Mouse (Mus musculus): ENCODE measurements around the gene Morc4. TPM values are rescaled to one million over a fixed set of nuclear protein-coding genes. Genes with fewer than 3 reads are reported as not detected.

The Morc4 gene
- total and polyA plus RNA-seq, 2 experiments from 2014 or later, result 5.6 to 6.1 TPM

- no peaks in the 10 kb centered on the region for H3K4me1 ChIP-seq (ENCODE audit: control insufficient read depth, insufficient read depth)
- 84% methylated on average over 6 of the region's 6 CpGs for WGBS
- no peak overlapping the region for H3K4me2 ChIP-seq (ENCODE audit: low read depth, low read length)
- no peaks in the 10 kb centered on the region for H3K27me3 ChIP-seq (ENCODE audit: control insufficient read depth, insufficient read depth, low read length)
- no peak overlapping the region for H3K27ac ChIP-seq (ENCODE audit: low read depth)
- H3K4me3 ChIP-seq (ENCODE audit: low read depth, low read length), result no peak overlapping the region
- ATAC-seq (ENCODE audit: insufficient read depth, low read depth) (no peak), DNase-seq (ENCODE audit: low spot score) (no peak)
- TF ChIP-seq EP300 (IDR thresholded peaks at IDR 0.05; ENCODE audit: low read depth) (no peak), CTCF (IDR thresholded peaks at IDR 0.05; ENCODE audit: low read depth) (no peak)
- H3K9ac ChIP-seq (replicated peaks; ENCODE audit: low read depth, low read length), result no peak overlapping the region
- no peaks in the 10 kb centered on the region for H3K36me3 ChIP-seq (replicated peaks; ENCODE audit: control insufficient read depth, insufficient read depth, low read length)
- H3K9me3 ChIP-seq (replicated peaks; ENCODE audit: control insufficient read depth, low read length), result no peaks in the 10 kb centered on the region
These were observed 75.4 kb downstream of the Morc4 start for GRCm38 (mm10) chrX:139796037-139796436.

- H3K27ac ChIP-seq (ENCODE audit: low read depth), result no peak overlapping the region
- WGBS, result 71% methylated on average over 7 of the region's 7 CpGs
These were observed 77.2 kb downstream of the Morc4 start for GRCm38 (mm10) chrX:139794072-139794845.

GRCm38 (mm10) chrX:139785764-139786163 lies 85.7 kb downstream of the Morc4 start:
- no peak overlapping the region for H3K4me3 ChIP-seq (ENCODE audit: low read depth, low read length)
- H3K4me2 ChIP-seq (ENCODE audit: low read depth, low read length), result no peak overlapping the region
- no peaks in the 10 kb centered on the region for H3K9me3 ChIP-seq (replicated peaks; ENCODE audit: control insufficient read depth, low read length)
- no peaks in the 10 kb centered on the region for H3K27me3 ChIP-seq (ENCODE audit: control insufficient read depth, insufficient read depth, low read length)
- TF ChIP-seq EP300 (IDR thresholded peaks at IDR 0.05; ENCODE audit: low read depth) (no peak), CTCF (IDR thresholded peaks at IDR 0.05; ENCODE audit: low read depth) (no peak)
- no peak overlapping the region for H3K27ac ChIP-seq (ENCODE audit: low read depth)
- H3K36me3 ChIP-seq (replicated peaks; ENCODE audit: control insufficient read depth, insufficient read depth, low read length), result no peaks in the 10 kb centered on the region
- DNase-seq (ENCODE audit: low spot score) (peak; percentile 20), ATAC-seq (ENCODE audit: insufficient read depth, low read depth) (peak; percentile 17; the same call in 1 of the 2 replicates)
- no peaks in the 10 kb centered on the region for H3K4me1 ChIP-seq (ENCODE audit: control insufficient read depth, insufficient read depth)
- 14% methylated on average over 1 of the region's 1 CpGs for WGBS
- H3K9ac ChIP-seq (replicated peaks; ENCODE audit: low read depth, low read length), result no peak overlapping the region

More at GRCm38 (mm10) chrX:139794072-139794845, 77.2 kb downstream of the Morc4 start:
- no peak for ATAC-seq (ENCODE audit: insufficient read depth, low read depth)
- Histone ChIP-seq H3K4me1 (ENCODE audit: control insufficient read depth, insufficient read depth) (no peaks in the 10 kb centered on the region), H3K9ac (replicated peaks; ENCODE audit: low read depth, low read length) (no peak overlapping the region), H3K36me3 (replicated peaks; ENCODE audit: control insufficient read depth, insufficient read depth, low read length) (no peaks in the 10 kb centered on the region), H3K27me3 (ENCODE audit: control insufficient read depth, insufficient read depth, low read length) (no peaks in the 10 kb centered on the region), H3K4me3 (ENCODE audit: low read depth, low read length) (no peak overlapping the region), H3K4me2 (ENCODE audit: low read depth, low read length) (no peak overlapping the region), H3K9me3 (replicated peaks; ENCODE audit: control insufficient read depth, low read length) (no peaks in the 10 kb centered on the region)
- DNase-seq (ENCODE audit: low spot score), result no peak
- no peak for TF ChIP-seq CTCF (IDR thresholded peaks at IDR 0.05; ENCODE audit: low read depth)
- TF ChIP-seq EP300 (IDR thresholded peaks at IDR 0.05; ENCODE audit: low read depth), result no peak

GRCm38 (mm10) chrX:139783045-139783422 lies 88.4 kb downstream of the Morc4 start:
- WGBS, result 47% methylated on average over 3 of the region's 3 CpGs
- TF ChIP-seq CTCF (IDR thresholded peaks at IDR 0.05; ENCODE audit: low read depth) (no peak), EP300 (IDR thresholded peaks at IDR 0.05; ENCODE audit: low read depth) (no peak)
- Histone ChIP-seq H3K4me3 (ENCODE audit: low read depth, low read length) (no peak overlapping the region), H3K4me2 (ENCODE audit: low read depth, low read length) (no peak overlapping the region), H3K27me3 (ENCODE audit: control insufficient read depth, insufficient read depth, low read length) (no peaks in the 10 kb centered on the region), H3K9ac (replicated peaks; ENCODE audit: low read depth, low read length) (no peak overlapping the region), H3K36me3 (replicated peaks; ENCODE audit: control insufficient read depth, insufficient read depth, low read length) (no peaks in the 10 kb centered on the region), H3K27ac (ENCODE audit: low read depth) (no peak overlapping the region), H3K4me1 (ENCODE audit: control insufficient read depth, insufficient read depth) (no peaks in the 10 kb centered on the region), H3K9me3 (replicated peaks; ENCODE audit: control insufficient read depth, low read length) (no peaks in the 10 kb centered on the region)
- DNase-seq (ENCODE audit: low spot score) (no peak), ATAC-seq (ENCODE audit: insufficient read depth, low read depth) (no peak)

DNA sequence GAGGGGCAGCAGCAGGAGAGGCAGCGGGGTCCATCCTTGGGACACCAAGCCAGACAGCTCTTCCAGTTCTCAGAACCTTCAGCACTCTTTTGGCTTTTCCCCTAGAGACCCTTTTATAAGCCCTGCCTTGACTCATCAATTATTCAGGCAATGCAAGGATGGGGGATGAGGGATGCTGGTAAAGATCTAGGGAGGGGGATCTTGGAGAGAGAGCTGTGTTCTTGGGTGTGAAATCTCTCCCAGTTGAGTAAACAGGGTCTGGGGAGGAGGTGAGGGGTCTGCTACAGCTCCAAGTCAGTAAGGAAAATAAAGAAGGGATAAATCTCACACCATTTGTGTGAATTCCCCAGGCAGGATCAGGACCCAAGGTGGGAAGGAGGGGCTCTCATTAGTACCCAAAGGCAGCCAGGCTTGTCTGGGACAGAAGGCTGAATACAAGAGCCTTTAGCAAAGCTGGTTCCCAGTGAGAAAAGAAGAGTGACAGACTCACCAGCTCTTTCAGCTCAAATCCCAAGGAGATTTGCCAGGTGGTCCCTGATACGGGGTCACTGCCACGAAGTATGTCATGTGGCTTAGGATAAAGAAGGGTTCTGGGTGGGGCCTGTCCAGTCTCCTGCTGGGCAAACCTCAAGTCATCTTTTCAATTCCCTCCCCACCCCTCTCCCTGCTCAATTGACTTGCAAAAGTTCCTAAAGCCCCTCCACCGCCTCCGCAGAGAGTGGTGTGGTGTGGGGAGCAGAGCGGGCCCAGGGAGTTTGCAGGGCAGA lies 89.0 kb downstream of the Morc4 start, which contains the start of gene Ripply1:
Ripply1 (minus strand) TSS at position 76 of the 767 bp plus-strand sequence.
- no peaks in the 10 kb centered on the region for H3K4me1 ChIP-seq (ENCODE audit: control insufficient read depth, insufficient read depth)
- no peak within 1 kb of the TSS for H3K4me3 ChIP-seq (ENCODE audit: low read depth, low read length)
- TF ChIP-seq CTCF (IDR thresholded peaks at IDR 0.05; ENCODE audit: low read depth), result no peak
- TF ChIP-seq EP300 (IDR thresholded peaks at IDR 0.05; ENCODE audit: low read depth), result no peak
- no peak for ATAC-seq (ENCODE audit: insufficient read depth, low read depth)
- DNase-seq (ENCODE audit: low spot score), result no peak
- H3K27ac ChIP-seq (ENCODE audit: low read depth), result no peak within 1 kb of the TSS
- 62% methylated on average over 6 of the region's 6 CpGs for WGBS
- H3K4me2 ChIP-seq (ENCODE audit: low read depth, low read length), result no peak within 1 kb of the TSS
- no peak within 1 kb of the TSS for H3K9ac ChIP-seq (replicated peaks; ENCODE audit: low read depth, low read length)
- H3K27me3 ChIP-seq (ENCODE audit: control insufficient read depth, insufficient read depth, low read length), result no peaks in the 10 kb centered on the region
- no peaks in the 10 kb centered on the region for H3K36me3 ChIP-seq (replicated peaks; ENCODE audit: control insufficient read depth, insufficient read depth, low read length)
- H3K9me3 ChIP-seq (replicated peaks; ENCODE audit: control insufficient read depth, low read length), result no peaks in the 10 kb centered on the region

Measured in heart, postnatal 0 days (tissue).